Mouse (Mus musculus): Measurements from ENCODE around the gene Klhl22. TPM values are rescaled to one million over a fixed set of nuclear protein-coding genes. Genes with fewer than 3 reads are reported as not detected.
A peak's percentile ranks its signal among the peaks of the same experiment; 100 is the strongest.

Gene Klhl22
- polyA plus RNA-seq, 1 experiment from 2014 or later, result 48.0 TPM

DNA sequence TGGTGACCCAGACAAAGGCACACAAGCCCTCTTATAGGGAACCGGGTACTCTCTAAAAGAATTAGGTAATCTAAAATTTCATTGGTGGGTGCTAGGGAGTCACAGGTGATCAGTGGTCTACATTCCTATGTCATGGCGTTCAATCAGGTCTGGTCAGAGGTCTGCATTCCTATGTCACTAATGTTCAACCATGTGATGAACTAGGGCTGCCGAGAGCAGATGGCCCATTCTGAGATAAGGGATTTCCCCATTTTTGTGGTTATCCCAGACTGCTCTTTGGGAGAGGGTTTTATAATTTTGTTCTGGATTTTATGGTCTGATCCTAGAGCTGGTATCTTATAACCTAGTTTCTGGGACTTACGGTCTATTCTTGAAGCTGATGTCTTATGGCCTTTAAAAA lies 19.3 kb upstream of the Klhl22 start:
- no peak overlapping the region for H3K4me2 ChIP-seq (ENCODE audit: low read depth, low read length)
- no peaks in the 10 kb centered on the region for H3K36me3 ChIP-seq (replicated peaks; ENCODE audit: control insufficient read depth, insufficient read depth, low read depth, low read length)
- H3K9ac ChIP-seq (replicated peaks; ENCODE audit: low read length), result no peak overlapping the region
- H3K9me3 ChIP-seq (replicated peaks; ENCODE audit: control insufficient read depth, low read length), result no peaks in the 10 kb centered on the region
- no peak overlapping the region for H3K27ac ChIP-seq (replicated peaks; ENCODE audit: low read depth, low read length)
- ATAC-seq (replicated peaks; ENCODE audit: insufficient number of reproducible peaks, low FRiP score, low TSS enrichment, low read depth), result no peak
- no peaks in the 10 kb centered on the region for H3K4me1 ChIP-seq (ENCODE audit: control insufficient read depth, insufficient read depth, low read length)
- 84% methylated on average over 4 of the region's 4 CpGs for WGBS
- H3K27me3 ChIP-seq (ENCODE audit: control insufficient read depth, insufficient read depth, low read length), result no peaks in the 10 kb centered on the region
- no peak overlapping the region for H3K4me3 ChIP-seq (ENCODE audit: low read depth, low read length)
- no peak for DNase-seq (ENCODE audit: low spot score)

GRCm38 (mm10) chr16:17742810-17743209 lies 16.6 kb upstream of the Klhl22 start:
- Histone ChIP-seq H3K27ac (replicated peaks; ENCODE audit: low read depth, low read length) (no peak overlapping the region), H3K4me3 (ENCODE audit: low read depth, low read length) (no peak overlapping the region), H3K9ac (replicated peaks; ENCODE audit: low read length) (no peak overlapping the region), H3K36me3 (replicated peaks; ENCODE audit: control insufficient read depth, insufficient read depth, low read depth, low read length) (no peaks in the 10 kb centered on the region), H3K9me3 (replicated peaks; ENCODE audit: control insufficient read depth, low read length) (no peaks in the 10 kb centered on the region), H3K27me3 (ENCODE audit: control insufficient read depth, insufficient read depth, low read length) (no peaks in the 10 kb centered on the region), H3K4me1 (ENCODE audit: control insufficient read depth, insufficient read depth, low read length) (no peaks in the 10 kb centered on the region), H3K4me2 (ENCODE audit: low read depth, low read length) (no peak overlapping the region)
- no peak for DNase-seq (ENCODE audit: low spot score)
- ATAC-seq (replicated peaks; ENCODE audit: insufficient number of reproducible peaks, low FRiP score, low TSS enrichment, low read depth), result no peak
- 69% methylated on average over 1 of the region's 1 CpGs for WGBS

GRCm38 (mm10) chr16:17743279-17743678 lies 16.1 kb upstream of the Klhl22 start:
- no peaks in the 10 kb centered on the region for H3K27me3 ChIP-seq (ENCODE audit: control insufficient read depth, insufficient read depth, low read length)
- H3K4me2 ChIP-seq (ENCODE audit: low read depth, low read length), result no peak overlapping the region
- no peaks in the 10 kb centered on the region for H3K9me3 ChIP-seq (replicated peaks; ENCODE audit: control insufficient read depth, low read length)
- 49% methylated on average over 4 of the region's 4 CpGs for WGBS
- no peaks in the 10 kb centered on the region for H3K36me3 ChIP-seq (replicated peaks; ENCODE audit: control insufficient read depth, insufficient read depth, low read depth, low read length)
- DNase-seq (ENCODE audit: low spot score) (no peak), ATAC-seq (replicated peaks; ENCODE audit: insufficient number of reproducible peaks, low FRiP score, low TSS enrichment, low read depth) (no peak)
- no peak overlapping the region for H3K27ac ChIP-seq (replicated peaks; ENCODE audit: low read depth, low read length)
- H3K9ac ChIP-seq (replicated peaks; ENCODE audit: low read length), result no peak overlapping the region
- H3K4me1 ChIP-seq (ENCODE audit: control insufficient read depth, insufficient read depth, low read length), result no peaks in the 10 kb centered on the region
- H3K4me3 ChIP-seq (ENCODE audit: low read depth, low read length), result no peak overlapping the region

DNA sequence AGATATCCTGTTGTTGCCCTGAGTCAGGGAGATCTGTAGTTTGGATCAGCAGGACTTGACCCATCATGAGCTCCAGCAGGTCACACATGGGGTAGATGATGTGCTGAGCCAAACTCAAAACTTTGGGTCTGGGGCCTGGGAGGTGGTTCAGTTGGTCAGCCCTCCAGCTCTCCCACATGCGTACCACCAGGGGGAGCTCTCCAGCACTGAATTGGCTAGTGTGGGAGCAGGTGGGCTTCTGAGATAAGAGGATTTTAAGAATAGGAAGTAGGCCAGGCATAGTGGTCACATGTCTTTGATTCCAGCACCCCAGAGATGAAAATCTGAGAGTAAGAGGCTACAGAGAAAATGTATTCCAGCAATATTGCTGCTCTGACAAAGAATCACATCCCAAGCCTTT lies 14.9 kb upstream of the Klhl22 start:
- peak; percentile 74 for DNase-seq (ENCODE audit: low spot score)
- WGBS, result 0% methylated on average over 1 of the region's 1 CpGs
- H3K27me3 ChIP-seq (ENCODE audit: control insufficient read depth, insufficient read depth, low read length), result no peaks in the 10 kb centered on the region
- no peak overlapping the region for H3K4me2 ChIP-seq (ENCODE audit: low read depth, low read length)
- H3K36me3 ChIP-seq (replicated peaks; ENCODE audit: control insufficient read depth, insufficient read depth, low read depth, low read length), result no peaks in the 10 kb centered on the region
- peak; percentile 59; the same call in 1 of the 2 replicates for ATAC-seq (replicated peaks; ENCODE audit: insufficient number of reproducible peaks, low FRiP score, low TSS enrichment, low read depth)
- H3K4me1 ChIP-seq (ENCODE audit: control insufficient read depth, insufficient read depth, low read length), result no peaks in the 10 kb centered on the region
- H3K4me3 ChIP-seq (ENCODE audit: low read depth, low read length), result no peak overlapping the region
- H3K27ac ChIP-seq (replicated peaks; ENCODE audit: low read depth, low read length), result no peak overlapping the region
- H3K9ac ChIP-seq (replicated peaks; ENCODE audit: low read length), result no peak overlapping the region
- no peaks in the 10 kb centered on the region for H3K9me3 ChIP-seq (replicated peaks; ENCODE audit: control insufficient read depth, low read length)

GRCm38 (mm10) chr16:17745067-17745466 lies 14.4 kb upstream of the Klhl22 start:
- DNase-seq (ENCODE audit: low spot score) (no peak), ATAC-seq (replicated peaks; ENCODE audit: insufficient number of reproducible peaks, low FRiP score, low TSS enrichment, low read depth) (no peak)
- 79% methylated on average over 2 of the region's 2 CpGs for WGBS
- Histone ChIP-seq H3K27ac (replicated peaks; ENCODE audit: low read depth, low read length) (no peak overlapping the region), H3K9me3 (replicated peaks; ENCODE audit: control insufficient read depth, low read length) (no peaks in the 10 kb centered on the region), H3K27me3 (ENCODE audit: control insufficient read depth, insufficient read depth, low read length) (no peaks in the 10 kb centered on the region), H3K4me3 (ENCODE audit: low read depth, low read length) (no peak overlapping the region), H3K4me2 (ENCODE audit: low read depth, low read length) (no peak overlapping the region), H3K9ac (replicated peaks; ENCODE audit: low read length) (no peak overlapping the region), H3K36me3 (replicated peaks; ENCODE audit: control insufficient read depth, insufficient read depth, low read depth, low read length) (no peaks in the 10 kb centered on the region), H3K4me1 (ENCODE audit: control insufficient read depth, insufficient read depth, low read length) (no peaks in the 10 kb centered on the region)

GRCm38 (mm10) chr16:17753001-17753400 lies 6.4 kb upstream of the Klhl22 start:
- ATAC-seq (replicated peaks; ENCODE audit: insufficient number of reproducible peaks, low FRiP score, low TSS enrichment, low read depth), result no peak
- Histone ChIP-seq H3K4me2 (ENCODE audit: low read depth, low read length) (no peak overlapping the region), H3K36me3 (replicated peaks; ENCODE audit: control insufficient read depth, insufficient read depth, low read depth, low read length) (no peaks in the 10 kb centered on the region), H3K27me3 (ENCODE audit: control insufficient read depth, insufficient read depth, low read length) (no peaks in the 10 kb centered on the region), H3K4me1 (ENCODE audit: control insufficient read depth, insufficient read depth, low read length) (no peaks in the 10 kb centered on the region), H3K9me3 (replicated peaks; ENCODE audit: control insufficient read depth, low read length) (no peaks in the 10 kb centered on the region), H3K27ac (replicated peaks; ENCODE audit: low read depth, low read length) (no peak overlapping the region), H3K4me3 (ENCODE audit: low read depth, low read length) (no peak overlapping the region), H3K9ac (replicated peaks; ENCODE audit: low read length) (no peak overlapping the region)
- DNase-seq (ENCODE audit: low spot score), result no peak
- WGBS, result 26% methylated on average over 3 of the region's 3 CpGs

DNA sequence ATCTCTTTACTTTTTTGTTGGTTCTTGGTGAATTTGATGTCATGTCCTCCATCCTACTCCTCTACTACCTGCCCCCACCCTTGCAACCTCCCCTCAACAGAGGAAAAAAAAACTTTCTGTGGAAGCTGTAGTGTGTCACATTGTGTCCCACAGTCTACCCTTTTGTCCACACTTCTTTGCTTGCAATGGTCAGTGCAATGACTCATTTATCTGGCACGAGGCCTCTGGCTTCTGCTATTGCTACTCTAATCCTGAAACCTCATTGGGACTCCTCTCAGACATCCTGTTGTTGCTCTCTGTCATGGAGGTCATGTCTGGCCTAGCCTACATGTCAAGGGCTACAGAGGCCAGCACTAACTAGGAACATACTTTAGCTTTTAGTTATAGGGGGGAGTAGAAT lies 5.7 kb upstream of the Klhl22 start:
- ATAC-seq (replicated peaks; ENCODE audit: insufficient number of reproducible peaks, low FRiP score, low TSS enrichment, low read depth), result no peak
- no peak overlapping the region for H3K4me2 ChIP-seq (ENCODE audit: low read depth, low read length)
- no peak overlapping the region for H3K27ac ChIP-seq (replicated peaks; ENCODE audit: low read depth, low read length)
- no peak for DNase-seq (ENCODE audit: low spot score)
- no peaks in the 10 kb centered on the region for H3K9me3 ChIP-seq (replicated peaks; ENCODE audit: control insufficient read depth, low read length)
- WGBS, result 52% methylated on average over 1 of the region's 1 CpGs
- H3K4me3 ChIP-seq (ENCODE audit: low read depth, low read length), result no peak overlapping the region
- H3K9ac ChIP-seq (replicated peaks; ENCODE audit: low read length), result no peak overlapping the region
- H3K27me3 ChIP-seq (ENCODE audit: control insufficient read depth, insufficient read depth, low read length), result no peaks in the 10 kb centered on the region
- no peaks in the 10 kb centered on the region for H3K4me1 ChIP-seq (ENCODE audit: control insufficient read depth, insufficient read depth, low read length)
- no peaks in the 10 kb centered on the region for H3K36me3 ChIP-seq (replicated peaks; ENCODE audit: control insufficient read depth, insufficient read depth, low read depth, low read length)

- Histone ChIP-seq H3K27me3 (ENCODE audit: control insufficient read depth, insufficient read depth, low read length) (no peaks in the 10 kb centered on the region), H3K4me3 (ENCODE audit: low read depth, low read length) (no peak overlapping the region), H3K9me3 (replicated peaks; ENCODE audit: control insufficient read depth, low read length) (no peaks in the 10 kb centered on the region), H3K36me3 (replicated peaks; ENCODE audit: control insufficient read depth, insufficient read depth, low read depth, low read length) (no peaks in the 10 kb centered on the region), H3K27ac (replicated peaks; ENCODE audit: low read depth, low read length) (no peak overlapping the region), H3K4me1 (ENCODE audit: control insufficient read depth, insufficient read depth, low read length) (peaks cover 4% of the 10 kb centered on the region), H3K9ac (replicated peaks; ENCODE audit: low read length) (no peak overlapping the region), H3K4me2 (ENCODE audit: low read depth, low read length) (no peak overlapping the region)
- 87% methylated on average over 1 of the region's 1 CpGs for WGBS
- no peak for DNase-seq (ENCODE audit: low spot score)
- ATAC-seq (replicated peaks; ENCODE audit: insufficient number of reproducible peaks, low FRiP score, low TSS enrichment, low read depth), result no peak
These were observed 1.7 kb upstream of the Klhl22 start for GRCm38 (mm10) chr16:17757756-17758155.
